Mouse (Mus musculus) midbrain, embryonic 11.5 days (tissue): ENCODE measurements around the gene Uckl1. TPM values are rescaled to one million over a fixed set of nuclear protein-coding genes. Genes with fewer than 3 reads are reported as not detected.

Source experiments
- ATAC-seq: fragments of 200-750 bp; cut with Nextera tagmentation; 2 replicates; pipeline ENCODE4 v1.8.0; 2017; ENCODE audit warnings: moderate TSS enrichment, moderate library complexity; ENCODE audit not compliant: low FRiP score
- DNase-seq: peaks from one replicate; pipeline ENCODE4 v3.0.0; 2015; ENCODE audit warnings: low spot score; ENCODE audit errors: missing footprints
- H3K27ac ChIP-seq: fragments of 300-500 bp; sonication (generic); 2 replicates; pipeline ENCODE4 v1.5.1; 2014; ENCODE audit warnings: low read depth, low read length
- H3K27me3 ChIP-seq: fragments of 300-500 bp; sonication (generic); 2 replicates; pipeline ENCODE4 v1.6.1; 2014; ENCODE audit warnings: mild to moderate bottlenecking, low read length, moderate library complexity, mixed read lengths; ENCODE audit not compliant: control insufficient read depth, insufficient read depth
- H3K36me3 ChIP-seq: fragments of 300-500 bp; sonication (generic); 2 replicates; pipeline ENCODE4 v1.6.1; 2014; ENCODE audit warnings: mild to moderate bottlenecking, low read length, moderate library complexity, mixed read lengths; ENCODE audit not compliant: control insufficient read depth, insufficient read depth
- H3K4me1 ChIP-seq: fragments of 300-500 bp; sonication (generic); 2 replicates; pipeline ENCODE4 v1.6.1; 2014; ENCODE audit warnings: low read length; ENCODE audit not compliant: control insufficient read depth, insufficient read depth
- H3K4me2 ChIP-seq: fragments of 300-500 bp; sonication (generic); 2 replicates; pipeline ENCODE4 v1.6.1; 2014; ENCODE audit warnings: mild to moderate bottlenecking, moderate library complexity
- H3K4me3 ChIP-seq: fragments of 300-500 bp; sonication (generic); 2 replicates; pipeline ENCODE4 v1.5.1; 2014; ENCODE audit warnings: low read depth, low read length
- H3K9ac ChIP-seq: fragments of 300-500 bp; sonication (generic); 2 replicates; pipeline ENCODE4 v1.6.1; 2014; ENCODE audit warnings: low read length
- H3K9me3 ChIP-seq: fragments of 300-500 bp; sonication (generic); 2 replicates; pipeline ENCODE4 v1.6.1; 2016; ENCODE audit warnings: low read length; ENCODE audit not compliant: control insufficient read depth
- WGBS: fragments of 180-500 bp; shearing (Covaris S2); extraction: QIAGEN DNeasy Blood & Tissue Kit; methylation state at CpG from one replicate; pipeline ENCODE4 v1.1.7; 2014; 5-methylcytosine and 5-hydroxymethylcytosine counted together
- microRNA-seq: library from miRNA; unstranded; fragments of <30 nt; microRNA quantifications from one replicate; pipeline ENCODE4, GENCODE M21; 2017
- polyA plus RNA-seq: library from polyadenylated mRNA; unstranded; fragments of >200 nt; fragmentation: Nextera tagmentation; extraction: Ambion mirVana; gene quantifications from 2 replicates; pipeline ENCODE4 v1.2.1, GENCODE M21; 2014

Gene Uckl1
- polyA plus RNA-seq, 1 experiment from 2014 or later, result 46.4 TPM

DNA sequence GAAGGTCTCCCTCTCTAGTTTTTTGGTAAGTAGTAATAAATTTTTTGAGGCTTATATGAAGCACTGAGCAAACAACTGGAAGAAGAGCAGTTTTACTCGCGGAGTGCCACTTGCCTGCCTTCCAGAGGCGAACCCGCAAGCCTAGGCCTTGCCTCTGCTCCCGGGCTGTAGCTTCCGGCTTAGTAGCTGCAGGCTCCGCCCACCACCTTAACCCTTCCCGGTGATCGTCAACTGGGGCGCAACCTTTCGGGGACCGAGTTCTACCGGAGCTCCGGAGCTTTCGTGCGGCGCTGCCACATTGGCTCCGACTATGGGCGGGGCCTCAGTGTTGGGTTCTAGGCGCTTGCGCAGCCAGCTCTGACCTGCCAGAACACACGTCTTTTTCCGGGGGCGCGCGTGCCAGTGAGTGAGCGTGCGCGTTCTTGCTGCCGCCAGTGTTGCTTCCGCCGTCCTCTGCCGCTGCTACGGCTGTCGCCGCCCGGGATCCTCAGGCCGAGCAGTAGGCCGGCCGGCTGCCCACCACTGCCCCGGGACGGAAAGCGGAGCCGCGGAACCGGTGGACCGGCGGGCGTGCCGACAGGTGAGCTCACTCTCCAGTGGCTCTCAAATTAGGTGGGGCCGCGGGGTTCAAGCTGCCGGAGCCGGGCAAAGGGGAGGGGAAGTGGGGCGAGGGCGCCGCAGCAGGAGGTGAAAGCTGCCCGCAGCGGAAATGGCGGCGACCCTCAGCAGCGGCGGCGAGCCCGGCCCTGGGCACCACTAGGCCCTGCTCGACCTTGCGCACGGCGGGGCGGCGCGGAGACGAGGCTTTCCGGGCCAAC is 64.4 kb downstream of the Uckl1 start, which contains the start of gene Dnajc5:
Dnajc5 (plus strand) TSS at position 368 of the 818 bp plus-strand sequence.
- ATAC-seq (peak; percentile 97), DNase-seq (peak; percentile 99)
- Histone ChIP-seq H3K4me3 (peak within 1 kb of the TSS; percentile 87), H3K36me3 (peaks cover 1% of the 10 kb centered on the region), H3K4me1 (peaks cover 15% of the 10 kb centered on the region), H3K27me3 (no peaks in the 10 kb centered on the region), H3K4me2 (peak within 1 kb of the TSS; percentile 59), H3K9ac (peak within 1 kb of the TSS; percentile 93), H3K9me3 (no peaks in the 10 kb centered on the region), H3K27ac (peak within 1 kb of the TSS; percentile 96)
- under 1% methylated on average over 74 of the region's 74 CpGs for WGBS

DNA sequence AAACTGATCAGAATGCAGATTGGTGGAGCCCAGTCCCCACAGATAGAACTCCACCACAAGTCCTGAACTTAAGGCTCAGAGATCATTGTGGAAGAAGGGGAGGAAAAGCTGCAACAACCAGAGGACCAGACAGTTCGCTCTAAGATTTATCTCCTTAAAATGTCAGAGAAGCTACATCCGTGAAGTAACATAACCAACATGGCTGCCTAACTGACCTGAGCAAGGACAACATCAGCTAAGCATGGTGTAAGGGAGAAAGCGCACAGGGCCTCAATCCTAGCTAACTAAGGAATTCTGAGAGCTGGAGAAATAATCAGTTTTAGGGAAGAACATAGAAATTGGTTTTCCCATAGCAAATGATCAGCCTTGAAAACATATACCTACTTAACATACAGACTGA is 65.5 kb downstream of the Uckl1 start:
- 80% methylated on average over 3 of the region's 3 CpGs for WGBS
- peak overlapping the region; percentile 59 for H3K4me2 ChIP-seq
- peaks cover 7% of the 10 kb centered on the region for H3K36me3 ChIP-seq
- DNase-seq, result peak; percentile 81
- no peaks in the 10 kb centered on the region for H3K27me3 ChIP-seq
- peak overlapping the region; percentile 93 for H3K9ac ChIP-seq
- ATAC-seq, result no peak
- H3K9me3 ChIP-seq, result no peaks in the 10 kb centered on the region
- H3K4me3 ChIP-seq, result peak overlapping the region; percentile 87
- H3K27ac ChIP-seq, result peak overlapping the region; percentile 96
- peaks cover 15% of the 10 kb centered on the region for H3K4me1 ChIP-seq

Small RNA genes within 50 kb of the gene (microRNA-seq; reads per million reads assigned to microRNA genes)
- gene Mir7006, result not detected

Other genes with a start within 250 kb of the Uckl1 start
- gene Zgpat, start 220.0 kb downstream of the Uckl1 start, polyA plus RNA-seq, result 34.5 and 36.8 TPM in 2 replicates
- gene Arfrp1, start 219.5 kb downstream of the Uckl1 start, polyA plus RNA-seq, result 54.2 and 60.9 TPM in 2 replicates
- 19.7 TPM in 2 replicates for gene Lime1, start 204.8 kb downstream of the Uckl1 start, polyA plus RNA-seq
- 16.2 and 16.5 TPM in 2 replicates for gene Zbtb46, start 125.5 kb downstream of the Uckl1 start, polyA plus RNA-seq
- gene Abhd16b, start 91.7 kb downstream of the Uckl1 start, polyA plus RNA-seq, result 0.15 and 0.21 TPM in 2 replicates
- gene Tpd52l2, start 87.8 kb downstream of the Uckl1 start, polyA plus RNA-seq, result 146 and 149 TPM in 2 replicates
- gene Dnajc5, start 64.4 kb downstream of the Uckl1 start, polyA plus RNA-seq, result 93.6 and 102 TPM in 2 replicates
- gene Prpf6, start 7.0 kb upstream of the Uckl1 start, polyA plus RNA-seq, result 77.0 and 82.6 TPM in 2 replicates
- gene Zfp512b, start 7.9 kb upstream of the Uckl1 start, polyA plus RNA-seq, result 24.6 and 27.0 TPM in 2 replicates
- gene Samd10, start 14.3 kb upstream of the Uckl1 start, polyA plus RNA-seq, result 63.4 and 64.4 TPM in 2 replicates
- not detected in 2 replicates for gene Gm29797, start 72.1 kb upstream of the Uckl1 start, polyA plus RNA-seq
- 12.5 and 14.6 TPM in 2 replicates for gene Sox18, start 86.7 kb upstream of the Uckl1 start, polyA plus RNA-seq
- gene Tcea2, start 95.4 kb upstream of the Uckl1 start, polyA plus RNA-seq, result 15.5 and 16.0 TPM in 2 replicates
- gene Rgs19, start 109.1 kb upstream of the Uckl1 start, polyA plus RNA-seq, result 61.6 and 65.4 TPM in 2 replicates
- not detected in 2 replicates for gene Lkaaear1, start 113.5 kb upstream of the Uckl1 start, polyA plus RNA-seq
- gene Oprl1, start 130.1 kb upstream of the Uckl1 start, polyA plus RNA-seq, result 21.7 and 22.9 TPM in 2 replicates
- 28.7 and 31.0 TPM in 2 replicates for gene Myt1, start 178.4 kb upstream of the Uckl1 start, polyA plus RNA-seq